Mouse (Mus musculus) c-Kit-positive CD71-negative TER-119-negative erythroid progenitor cells, embryonic 14.5 days (primary cell): ENCODE data around the gene Dner.

Source experiments
- DNase-seq: peaks from one replicate; pipeline ENCODE4 v3.0.0-alpha.2; 2013; ENCODE audit warnings: low read depth

Dner gene

DNA sequence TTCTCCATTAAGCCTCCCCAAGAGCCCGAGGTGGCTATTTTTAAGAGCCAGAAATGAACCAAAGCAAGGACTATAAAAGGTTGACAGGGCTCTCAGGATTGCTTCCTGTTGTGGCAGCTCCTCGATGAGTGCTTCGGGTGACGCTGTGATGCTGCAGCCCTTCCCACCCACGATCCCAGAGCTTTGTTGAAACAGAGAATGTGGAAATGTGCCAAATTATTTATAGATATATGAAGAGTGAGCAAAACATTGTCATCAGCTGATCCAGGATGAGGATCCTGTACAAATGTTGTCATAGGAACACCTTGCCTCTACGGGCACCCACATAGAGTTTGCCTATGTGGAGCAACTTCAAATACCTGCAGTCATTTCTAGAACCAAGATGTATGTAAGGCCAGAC is 67.8 kb downstream of the Dner start:
- DNase-seq, result no peak

DNA sequence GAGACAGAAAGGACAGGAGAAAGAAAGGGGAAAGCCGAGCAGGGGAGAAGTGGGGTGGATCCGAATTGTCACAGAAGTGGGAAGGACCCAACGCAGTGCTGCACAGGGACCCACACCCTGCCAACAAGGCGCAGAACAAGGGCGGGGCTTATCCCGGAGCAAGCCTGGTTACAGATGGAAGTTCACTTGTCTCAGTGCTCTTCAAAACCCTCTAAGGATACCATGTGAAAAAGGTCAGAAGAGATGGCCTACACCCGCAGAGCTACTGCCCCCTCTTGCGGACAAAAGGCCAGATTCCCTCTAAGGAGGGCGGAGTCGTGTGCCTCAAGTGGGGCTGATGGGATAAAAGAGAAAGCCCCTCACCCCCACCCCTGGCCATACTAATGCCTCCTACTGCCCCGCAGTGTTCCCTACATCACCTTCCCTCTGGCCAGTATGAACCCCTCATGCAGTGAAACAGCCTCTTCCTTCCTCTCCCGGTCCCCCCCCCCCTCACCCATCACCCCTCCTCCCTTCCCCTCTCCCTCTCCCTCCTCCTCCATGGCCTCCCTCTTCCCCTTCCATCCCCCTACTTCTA is 73.0 kb downstream of the Dner start:
- no peak for DNase-seq

DNA sequence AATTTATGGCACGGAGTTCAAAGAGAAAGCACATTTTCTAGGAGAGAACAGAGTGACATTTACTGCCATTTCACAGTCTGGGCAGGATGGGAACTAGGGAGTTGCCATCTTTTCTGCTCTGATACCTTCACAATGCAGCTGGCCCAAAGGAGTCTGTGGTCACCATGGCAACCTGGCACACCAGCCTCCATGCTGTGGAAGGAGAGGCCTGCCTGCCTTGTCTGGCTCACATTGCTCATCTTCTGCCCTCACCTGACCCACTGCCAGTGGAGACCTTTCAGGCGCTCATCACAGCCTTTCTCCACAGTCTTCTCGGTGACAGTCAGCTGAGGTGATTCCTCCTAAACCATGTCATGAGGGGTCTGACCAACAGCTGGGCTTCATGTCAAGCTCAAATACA is 74.7 kb downstream of the Dner start:
- no peak for DNase-seq

DNA sequence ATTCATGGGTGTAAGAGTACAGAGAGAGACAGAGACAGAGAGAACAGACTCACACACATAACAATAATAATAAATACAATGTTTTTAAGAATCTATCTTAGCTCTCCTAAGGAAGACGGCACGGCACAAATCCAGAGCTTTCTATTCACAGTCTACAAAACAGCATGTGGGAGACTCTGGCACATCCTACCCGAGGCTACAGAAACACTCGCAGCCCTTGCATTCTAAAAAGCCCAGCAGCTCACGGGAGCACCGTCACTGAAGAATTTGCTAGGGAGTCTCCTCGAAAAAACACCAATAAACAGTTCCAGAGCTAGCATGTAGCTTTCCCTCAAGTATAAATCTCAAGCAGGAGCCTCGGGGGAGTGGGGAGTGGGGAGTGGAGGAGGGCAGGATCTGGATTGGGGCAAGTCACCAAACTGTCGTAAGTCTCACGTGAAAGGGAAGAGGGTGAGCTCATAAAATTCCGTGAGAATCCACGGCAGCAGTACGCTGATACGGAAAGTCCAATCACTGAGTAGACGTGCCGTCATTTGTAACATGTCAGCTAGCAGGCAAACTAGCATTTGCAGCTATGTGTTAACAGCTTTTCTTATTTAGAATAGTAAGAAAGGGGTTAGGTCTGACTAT is 76.8 kb downstream of the Dner start:
- no peak for DNase-seq

DNA sequence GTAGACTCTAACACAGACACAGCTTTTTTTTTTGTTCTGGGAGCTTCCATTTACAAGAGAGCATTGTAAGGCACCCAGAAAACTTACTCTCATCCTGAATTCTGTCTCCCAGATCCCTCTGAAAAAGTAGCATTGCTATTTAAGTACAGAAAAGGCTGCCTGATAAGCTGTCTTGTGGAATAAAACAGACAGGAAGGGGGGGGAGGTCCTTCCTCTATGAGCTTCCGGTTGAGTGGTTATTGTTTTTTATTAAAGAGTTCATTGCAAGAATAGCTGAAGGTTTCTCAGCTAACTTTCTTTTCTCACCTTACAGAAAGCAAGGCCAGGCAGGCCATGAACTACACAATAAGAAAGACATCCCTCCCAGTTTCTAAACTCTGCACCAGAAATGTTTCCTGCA is 77.9 kb downstream of the Dner start:
- DNase-seq, result no peak

DNA sequence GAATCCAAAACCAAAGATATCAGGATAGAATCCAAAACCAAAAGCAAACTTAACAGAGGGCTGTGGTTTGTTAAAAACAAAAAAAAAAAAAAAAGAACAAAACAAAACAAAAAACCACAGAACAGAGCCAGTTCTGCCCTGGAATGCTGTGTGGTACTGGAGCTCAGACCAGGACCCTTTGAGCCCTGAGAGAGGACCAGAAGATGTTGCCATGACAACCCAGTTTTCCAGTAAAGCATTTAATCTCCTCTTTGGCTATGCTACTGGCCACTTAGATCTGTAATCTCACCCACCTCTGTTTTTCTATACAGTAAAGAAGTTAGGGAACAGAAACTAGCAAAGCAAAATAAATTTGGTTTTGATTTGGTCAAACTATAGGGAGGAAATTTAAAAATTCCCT is 79.9 kb downstream of the Dner start:
- DNase-seq, result no peak

DNA sequence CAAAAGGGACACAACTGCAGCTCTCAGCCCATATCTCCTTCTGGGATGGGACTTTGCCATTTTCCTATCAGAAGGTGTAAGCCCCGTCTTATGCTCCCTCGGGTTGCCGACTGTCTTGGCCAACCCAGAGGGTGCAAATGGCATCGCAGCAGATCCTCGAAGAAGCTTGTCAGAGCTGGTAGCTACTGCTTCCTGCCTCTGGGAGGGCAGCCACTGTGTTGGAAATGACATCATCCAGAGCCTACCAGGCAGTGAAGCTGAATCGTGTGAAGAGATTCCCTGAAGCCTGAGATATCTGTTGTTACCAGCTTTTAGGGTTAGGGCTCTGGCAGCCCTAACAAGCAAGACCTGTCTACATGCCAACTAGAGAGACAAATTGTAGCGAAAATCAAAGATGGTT is 81.4 kb downstream of the Dner start:
- DNase-seq, result no peak

DNA sequence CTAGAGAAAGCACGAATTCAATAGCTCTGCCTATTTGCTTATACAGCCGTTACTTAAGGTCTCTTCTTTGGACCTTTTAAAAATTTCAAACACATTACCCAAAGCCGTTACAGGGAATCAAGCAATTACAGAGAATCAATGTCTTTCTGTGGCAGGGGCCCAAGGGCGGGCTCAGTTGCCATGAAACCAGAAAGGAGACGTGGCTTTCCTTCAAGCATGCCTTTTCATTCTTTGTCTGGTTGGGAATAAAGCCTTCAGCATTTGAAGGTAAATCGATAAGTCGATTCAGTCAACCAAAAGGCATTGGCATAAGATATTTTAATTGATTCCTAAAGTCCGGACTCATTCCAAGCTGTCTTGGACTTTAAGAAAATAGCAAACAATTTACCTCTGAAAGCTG is 82.9 kb downstream of the Dner start:
- DNase-seq, result no peak

DNA sequence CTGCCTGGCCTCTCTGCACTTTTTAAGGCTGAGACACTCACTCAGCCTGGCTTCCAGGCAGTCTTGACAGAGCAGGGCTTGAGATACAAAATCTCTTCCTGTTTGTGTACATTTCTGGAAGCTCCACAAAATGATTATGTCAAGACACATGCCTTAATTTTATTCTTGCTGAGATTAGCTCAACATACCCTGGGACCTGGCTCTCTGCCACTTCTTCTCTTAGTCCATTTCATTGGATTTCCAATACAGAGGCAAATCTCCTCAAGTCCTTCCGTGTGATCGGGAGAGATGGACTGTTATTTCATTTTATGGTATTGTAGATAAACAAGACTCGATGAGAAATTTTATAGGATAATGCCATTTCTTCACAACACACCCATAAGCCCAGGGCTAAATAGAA is 84.7 kb downstream of the Dner start:
- DNase-seq, result no peak

DNA sequence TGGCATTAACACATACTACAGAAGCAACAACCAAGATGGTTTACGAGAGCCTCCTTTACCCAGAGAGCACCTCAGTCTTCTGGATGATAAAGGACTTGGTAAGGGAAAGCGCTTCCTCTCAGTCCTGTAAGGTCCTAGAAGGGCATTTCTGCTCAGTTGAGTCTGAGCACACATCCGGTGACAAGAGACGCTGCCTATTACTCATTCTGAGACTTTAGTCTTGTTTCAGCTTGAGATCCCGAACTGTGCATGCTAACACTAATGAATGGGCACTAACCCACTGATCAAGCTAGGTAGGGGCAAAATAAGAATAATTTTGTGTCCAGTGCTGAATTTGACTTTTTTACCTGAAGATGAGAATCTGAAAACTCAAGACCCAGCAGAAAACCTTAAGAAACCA is 97.0 kb downstream of the Dner start:
- no peak for DNase-seq

DNA sequence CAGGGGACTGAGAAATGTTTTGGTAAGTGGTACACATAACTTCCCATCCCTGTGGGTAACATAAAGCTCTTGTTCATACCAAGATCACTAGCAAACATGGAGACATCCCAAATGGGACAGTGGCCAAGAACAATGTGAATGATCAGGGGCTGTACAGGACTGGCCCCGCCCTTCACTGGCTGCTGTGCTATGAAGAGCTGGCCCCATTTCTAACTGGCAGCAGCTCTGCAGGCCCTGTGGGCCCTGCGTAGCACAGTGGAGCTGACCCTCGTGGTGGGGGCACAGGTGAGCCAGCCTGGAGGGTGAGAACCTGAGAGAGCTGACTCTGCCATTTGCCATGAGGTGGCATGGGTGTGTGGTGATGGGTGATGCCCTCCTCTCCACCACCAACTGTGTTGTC is 100.0 kb downstream of the Dner start:
- DNase-seq, result no peak

DNA sequence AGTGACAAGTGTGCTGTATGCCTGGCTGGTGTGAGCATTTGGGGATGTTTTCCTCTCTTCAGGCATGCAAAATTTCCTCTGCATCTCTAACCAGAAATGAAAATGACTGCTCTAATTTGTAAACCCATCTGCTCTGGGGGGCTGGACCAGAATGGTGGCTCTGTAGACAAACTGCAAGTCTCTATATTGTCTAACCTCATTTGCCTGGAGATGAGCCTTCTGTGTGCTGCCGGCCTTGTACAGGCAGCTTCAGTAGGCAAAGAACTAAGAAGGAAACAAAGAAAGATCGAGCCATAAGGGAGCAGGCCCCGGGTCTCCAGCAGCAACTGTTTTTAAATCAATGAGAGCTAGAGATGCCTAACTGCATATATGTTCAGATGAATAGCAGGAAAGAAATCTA is 103.6 kb downstream of the Dner start:
- no peak for DNase-seq

DNA sequence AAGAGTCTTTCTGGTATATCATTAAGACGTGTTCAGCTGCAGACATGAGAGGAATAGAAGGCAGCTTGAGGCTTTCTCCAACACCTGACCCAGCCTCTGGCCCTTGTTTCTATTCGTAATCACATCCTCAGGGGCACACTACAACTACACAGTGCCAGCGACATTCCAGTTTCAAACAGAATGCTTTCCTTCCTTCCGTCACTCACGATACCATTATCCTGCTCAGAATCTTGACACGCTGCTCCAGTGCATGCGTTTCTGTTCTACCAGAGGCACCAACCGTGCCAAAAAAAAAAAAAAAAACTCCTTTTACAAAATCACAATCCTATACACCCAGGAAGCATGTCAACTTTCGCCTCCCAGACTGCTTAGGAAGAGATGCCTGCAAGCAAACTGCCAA is 105.5 kb downstream of the Dner start:
- no peak for DNase-seq

DNA sequence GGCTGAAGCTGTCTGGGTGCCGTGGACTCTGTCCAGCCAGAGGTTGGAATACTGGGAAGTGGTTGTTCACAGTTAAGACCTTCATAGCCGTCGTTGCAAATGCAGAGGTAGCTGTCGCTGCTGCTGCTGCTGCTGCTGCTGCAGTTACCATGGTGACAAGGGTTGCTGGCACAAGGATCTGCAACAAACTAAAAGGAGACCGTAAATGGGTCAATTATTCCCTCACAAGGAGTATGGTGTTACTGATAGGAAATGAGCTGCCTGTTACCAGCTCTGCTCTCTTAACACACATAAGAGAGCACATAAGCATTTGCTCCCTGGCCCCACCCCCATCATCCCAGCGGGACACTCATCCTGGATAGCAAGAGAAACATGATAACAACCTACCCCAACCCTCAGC is 110.6 kb downstream of the Dner start:
- DNase-seq, result no peak

DNA sequence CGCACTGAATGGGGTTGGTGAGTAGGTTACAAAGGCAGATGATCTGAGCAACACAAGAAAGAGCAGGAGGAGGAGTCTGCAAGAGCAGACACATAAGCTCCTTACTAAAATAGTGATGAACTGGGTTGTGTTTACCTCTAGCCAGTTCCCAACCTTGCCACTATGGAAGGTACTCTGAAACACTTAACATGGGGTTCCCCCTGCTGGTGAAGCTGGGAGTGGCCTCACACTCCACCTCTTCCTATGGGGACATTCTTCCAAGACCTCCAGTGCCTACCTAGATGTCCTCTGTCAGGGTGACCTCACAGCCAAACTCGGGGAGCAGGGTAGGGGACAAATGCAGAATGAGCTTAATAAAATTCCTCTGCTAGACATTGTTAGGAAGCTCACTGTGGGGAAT is 114.2 kb downstream of the Dner start:
- DNase-seq, result peak; percentile 4

DNA sequence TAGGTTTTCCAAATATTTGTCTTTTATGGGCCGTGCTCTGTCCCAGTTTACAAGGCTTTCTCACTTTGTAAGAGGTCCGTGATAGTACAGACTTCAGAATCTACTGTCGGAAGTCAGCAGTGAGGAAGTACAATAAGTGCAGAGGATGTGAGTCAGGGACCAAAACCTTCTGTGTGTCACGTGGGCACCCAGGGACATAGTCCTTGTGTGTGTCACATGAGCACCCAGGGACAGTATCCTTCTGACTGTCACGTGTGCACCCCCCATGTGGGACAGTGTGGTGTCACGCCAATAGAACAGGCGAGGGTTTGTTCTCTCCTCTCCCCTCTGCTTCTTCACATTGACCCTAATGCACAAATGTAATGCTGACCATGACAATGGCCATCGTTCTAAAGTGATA is 134.2 kb downstream of the Dner start:
- DNase-seq, result no peak

DNA sequence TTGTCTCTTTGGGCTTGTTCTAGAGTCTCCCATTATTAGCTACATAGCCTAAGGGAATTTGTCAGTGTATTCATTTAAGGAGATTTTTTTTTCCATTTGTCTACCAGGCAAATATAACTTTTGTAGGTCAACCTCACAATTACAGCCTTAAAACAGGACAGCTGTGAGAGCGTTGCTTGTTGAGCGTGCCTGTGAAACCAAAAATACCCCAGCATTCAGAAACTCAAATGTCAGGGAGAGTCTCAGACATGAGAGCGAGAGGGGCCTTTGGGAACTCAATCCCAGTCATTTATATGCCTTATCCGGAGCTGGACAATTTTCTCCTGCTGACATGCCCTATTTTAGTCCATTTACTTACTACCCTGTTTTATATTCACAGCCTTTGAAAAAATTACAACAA is 134.6 kb downstream of the Dner start:
- DNase-seq, result no peak

DNA sequence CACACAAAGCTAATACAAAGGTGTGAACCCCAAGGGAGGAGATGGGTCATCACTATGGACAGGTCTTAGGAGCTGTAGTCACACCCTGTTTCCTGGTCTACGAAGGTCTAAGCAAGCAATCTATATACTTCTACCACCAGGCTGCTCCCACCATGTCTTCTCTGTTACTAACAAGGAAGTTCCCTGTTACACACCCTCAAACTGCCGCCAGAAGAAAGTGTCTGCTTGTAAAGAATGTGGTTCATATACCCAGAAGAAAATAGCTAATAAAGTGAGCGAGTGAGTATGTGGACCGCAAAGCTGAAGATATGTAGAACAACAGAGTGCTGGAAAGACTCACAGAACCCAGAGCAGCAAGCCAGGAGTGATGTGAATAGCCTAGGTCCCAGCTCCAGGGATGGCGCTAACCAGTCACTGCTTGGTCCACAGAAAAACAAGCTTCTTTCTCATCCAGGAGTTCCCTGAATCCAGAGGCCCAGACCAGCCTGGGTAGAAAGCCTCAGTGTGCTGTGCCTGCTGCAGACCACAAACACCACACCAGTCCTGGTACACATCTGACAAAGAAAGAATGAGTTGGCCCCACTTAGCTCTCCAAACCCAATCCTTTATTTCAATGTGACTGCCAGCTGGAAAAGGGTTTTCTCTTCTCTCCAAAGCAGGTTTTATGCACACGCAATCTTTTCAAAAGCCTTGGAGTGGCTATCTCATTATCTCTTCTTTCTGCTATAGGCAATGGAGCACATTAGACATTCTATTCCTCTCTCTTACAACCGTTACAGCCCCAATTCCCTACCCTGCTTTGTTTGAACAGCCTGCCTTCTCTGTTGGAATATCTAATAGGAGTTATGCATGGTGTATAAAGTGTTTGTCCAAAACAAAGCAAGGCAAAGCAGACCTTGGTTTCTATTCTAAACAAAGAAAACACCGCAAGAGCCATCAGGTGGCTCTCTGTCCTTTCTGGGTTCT is 139.2 kb downstream of the Dner start:
- no peak for DNase-seq

DNA sequence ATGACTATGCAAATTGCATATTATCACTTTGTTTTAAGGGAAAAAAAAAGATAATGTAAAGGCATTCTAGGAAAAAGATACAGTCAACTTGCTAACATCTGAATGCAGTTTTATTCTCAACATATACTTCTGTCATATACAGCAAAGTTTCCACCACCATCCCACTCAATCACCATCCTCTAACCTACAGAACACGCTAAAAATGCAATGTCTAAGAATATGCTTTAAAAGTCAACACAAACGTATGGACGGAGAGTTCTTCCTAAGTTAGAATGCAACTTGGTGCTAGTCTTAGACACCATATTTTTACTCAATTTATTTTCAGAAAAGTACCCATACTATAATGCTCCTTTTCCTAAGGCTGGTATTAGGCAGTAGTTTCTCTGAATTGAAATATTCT is 144.0 kb downstream of the Dner start:
- no peak for DNase-seq

DNA sequence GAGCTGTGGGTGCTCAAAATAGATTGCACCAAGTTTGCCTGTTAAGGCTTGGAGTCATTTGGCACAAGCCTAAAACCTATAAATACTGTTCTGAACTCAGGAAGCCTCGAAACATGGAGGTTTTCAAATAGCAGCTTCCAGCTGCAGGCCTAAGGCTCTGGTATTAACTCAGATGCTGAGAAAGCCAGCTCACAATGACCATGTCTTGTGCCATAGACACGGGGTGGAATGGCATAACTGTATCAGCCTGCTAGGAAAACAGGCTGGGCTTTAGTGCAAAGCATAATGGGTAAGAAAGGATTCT is 146.0 kb downstream of the Dner start:
- DNase-seq, result no peak

DNA sequence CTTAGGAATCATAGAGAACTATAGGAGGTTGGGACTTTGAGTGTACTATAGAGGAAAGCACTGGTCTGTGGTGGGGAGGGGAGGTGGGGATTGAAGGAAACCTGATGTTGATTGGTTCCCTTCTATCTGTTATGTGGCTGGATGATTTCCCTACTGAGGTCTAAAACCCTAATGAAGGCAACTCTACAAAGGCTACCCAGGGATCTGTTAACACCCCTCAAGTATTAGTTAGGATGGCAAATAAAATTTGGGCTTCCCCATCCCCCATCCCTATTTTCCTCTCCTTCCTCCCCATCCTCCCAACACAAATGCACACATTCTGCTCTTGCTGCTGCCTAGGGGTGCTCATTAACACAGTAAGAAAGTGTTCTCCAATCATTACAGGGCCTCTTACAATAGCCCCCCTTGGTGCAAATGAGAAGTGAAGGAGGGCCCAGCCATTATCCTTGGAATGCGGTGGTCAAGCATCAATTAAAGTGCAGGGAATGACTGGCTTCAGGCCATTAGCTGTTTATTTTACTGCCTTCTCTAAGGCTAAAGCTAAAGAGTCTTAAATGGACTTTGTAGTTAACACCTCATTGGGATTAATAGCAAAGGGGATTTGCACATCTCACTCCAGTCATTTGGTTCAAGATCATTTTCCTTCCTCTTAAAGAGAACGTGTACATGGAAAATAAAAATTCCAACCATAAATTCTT is 146.5 kb downstream of the Dner start:
- DNase-seq, result no peak

DNA sequence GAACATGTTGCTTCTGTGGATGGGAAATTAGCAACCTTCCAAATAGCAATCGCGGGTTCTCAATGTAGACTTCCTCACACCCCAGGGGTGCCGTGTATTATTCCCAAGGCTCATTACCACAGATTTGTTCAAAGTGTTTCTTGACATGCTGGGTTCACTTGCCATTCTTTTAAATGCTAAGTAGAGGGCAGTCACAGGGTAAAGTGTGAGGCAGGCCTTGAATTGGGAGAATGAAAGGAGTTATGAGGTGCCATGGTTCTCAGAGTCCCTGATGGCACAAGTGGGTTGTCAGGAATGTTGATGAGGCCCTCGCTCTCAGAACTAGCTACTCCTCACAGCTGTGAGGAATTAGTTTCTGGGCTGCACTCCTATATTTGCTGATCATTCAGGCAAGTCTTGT is 160.0 kb downstream of the Dner start:
- no peak for DNase-seq

DNA sequence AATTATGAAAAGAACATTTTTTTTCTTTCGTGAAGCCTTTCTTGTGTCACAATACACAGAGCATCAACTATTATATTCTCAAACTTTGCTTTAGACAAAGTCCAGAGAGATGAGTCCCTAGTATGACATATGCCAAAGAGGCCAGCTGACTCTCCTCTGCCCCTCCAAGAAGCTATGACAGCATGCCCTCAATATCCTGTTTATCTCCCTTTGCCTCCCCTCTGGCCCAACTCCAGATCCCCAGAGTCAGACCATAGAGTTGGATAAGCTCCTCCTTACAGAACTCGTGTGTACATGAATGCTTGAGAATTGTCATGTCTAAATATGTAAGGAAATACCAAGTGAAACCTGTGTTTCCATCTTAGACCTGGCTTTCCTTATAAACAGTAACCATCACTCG is 170.5 kb downstream of the Dner start:
- no peak for DNase-seq
